9 mouse cellular contexts compared by ENCODE assay signal in genomic region chrX:7187455-7188310, GRCm38 (mm10).
A peak's percentile ranks its signal among the peaks of the same experiment; 100 is the strongest.
DNase-seq lines count a peak whose midpoint lies in the region; ATAC-seq and TF ChIP-seq lines count a peak whose summit lies in the region.
"Had no signal": no experiment of that assay in that cellular context is flagged by ENCODE, and none has a peak within 500 bp of the region (broad histone marks: within the 10 kb centered on the region; RNA-seq: fewer than 3 reads in every experiment).

No protein-coding gene starts in this region.

- H3K4me1 ChIP-seq in testis, adult 2 months (ENCODE audit: control insufficient read depth, insufficient read depth, low read length): peaks cover 2% of the 10 kb centered on the region; the same call in 1 of the 2 replicates
- no peaks in the 10 kb centered on the region for H3K4me1 ChIP-seq in hindbrain, embryonic 14.5 days (replicated peaks; ENCODE audit: control insufficient read depth, insufficient read depth, low read length)
- H3K4me1 ChIP-seq in liver, embryonic 12.5 days: peaks cover 9% of the 10 kb centered on the region; the same call in 1 of the 2 replicates
- H3K4me1 ChIP-seq in stomach, postnatal 0 days (replicated peaks; ENCODE audit: control insufficient read depth, insufficient read depth): no peaks in the 10 kb centered on the region

- no peak for TF ChIP-seq POLR2A in testis, adult 2 months (IDR thresholded peaks at IDR 0.05; ENCODE audit: control insufficient read depth, low read depth, low read length)

- peak overlapping the region; percentile 53 for H3K4me2 ChIP-seq in hindbrain, embryonic 14.5 days (replicated peaks)
- peak overlapping the region; percentile 47 for H3K4me2 ChIP-seq in liver, embryonic 12.5 days
- H3K4me2 ChIP-seq in stomach, postnatal 0 days (replicated peaks; ENCODE audit: low read depth): peak overlapping the region; percentile 53

- H3K9me3 ChIP-seq in hindbrain, embryonic 14.5 days (ENCODE audit: control insufficient read depth, low read length): no peaks in the 10 kb centered on the region
- no peaks in the 10 kb centered on the region for H3K9me3 ChIP-seq in liver, embryonic 12.5 days (replicated peaks)
- H3K9me3 ChIP-seq in stomach, postnatal 0 days (ENCODE audit: control insufficient read depth, low read length): no peaks in the 10 kb centered on the region

- no peaks in the 10 kb centered on the region for H3K27me3 ChIP-seq in testis, adult 2 months (ENCODE audit: control insufficient read depth, insufficient read depth, low read length)
- no peaks in the 10 kb centered on the region for H3K27me3 ChIP-seq in hindbrain, embryonic 14.5 days (ENCODE audit: control insufficient read depth, insufficient read depth, low read length)
- no peaks in the 10 kb centered on the region for H3K27me3 ChIP-seq in liver, embryonic 12.5 days (replicated peaks)
- no peaks in the 10 kb centered on the region for H3K27me3 ChIP-seq in stomach, postnatal 0 days (ENCODE audit: control insufficient read depth, insufficient read depth, low read length)
- H3K27me3 ChIP-seq: CH12.LX had no signal

- 34% methylated on average over 10 of the region's 10 CpGs for whole genome bisulfite sequencing in hindbrain, embryonic 14.5 days
- WGBS in liver, embryonic 12.5 days (ENCODE audit: insufficient replicate concordance): 27% methylated on average over 10 of the region's 10 CpGs
- WGBS in stomach, postnatal 0 days: 28% methylated on average over 10 of the region's 10 CpGs

- peak; percentile 35; the same call in 1 of the 2 replicates for ATAC-seq in hindbrain, embryonic 14.5 days (ENCODE audit: low FRiP score)
- no peak for ATAC-seq in liver, embryonic 12.5 days
- peak; percentile 95 for ATAC-seq in stomach, postnatal 0 days (ENCODE audit: low FRiP score, low TSS enrichment)

- peak; percentile 12 to 26 for DNase-seq in cerebellum, adult 18-20 months
- DNase-seq in cerebellum, adult 11 months: no peak
- no peak for DNase-seq in testis, postnatal 10 days (ENCODE audit: low spot score)
- DNase-seq in hindbrain, embryonic 14.5 days (ENCODE audit: low spot score): peak; percentile 29
- peak; percentile 40 for DNase-seq in stomach, postnatal 0 days (ENCODE audit: low spot score)
- no peak for DNase-seq in thymus, postnatal 36 days

- TF ChIP-seq EP300 in stomach, postnatal 0 days (optimal IDR thresholded peaks at IDR 0.05): no peak

- H3K36me3 ChIP-seq in testis, adult 2 months (ENCODE audit: control insufficient read depth, insufficient read depth, low read length): no peaks in the 10 kb centered on the region
- H3K36me3 ChIP-seq in hindbrain, embryonic 14.5 days (replicated peaks; ENCODE audit: control insufficient read depth, insufficient read depth): no peaks in the 10 kb centered on the region; the same call in 1 of the 2 replicates
- H3K36me3 ChIP-seq in liver, embryonic 12.5 days: no peaks in the 10 kb centered on the region
- no peaks in the 10 kb centered on the region for H3K36me3 ChIP-seq in stomach, postnatal 0 days (ENCODE audit: control insufficient read depth, insufficient read depth, low read length)

- no peak for TF ChIP-seq CTCF in testis, adult 2 months (IDR thresholded peaks at IDR 0.05; ENCODE audit: control insufficient read depth, insufficient read depth, insufficient replicate concordance, low read depth, low read length)
- no peak for TF ChIP-seq CTCF in stomach, postnatal 0 days (IDR thresholded peaks at IDR 0.05; ENCODE audit: low read depth)

- peak overlapping the region; percentile 38; the same call in 1 of the 2 replicates for H3K4me3 ChIP-seq in testis, adult 2 months (ENCODE audit: control insufficient read depth, low read depth, low read length)
- peak overlapping the region; percentile 37 for H3K4me3 ChIP-seq in hindbrain, embryonic 14.5 days (replicated peaks; ENCODE audit: low read length)
- H3K4me3 ChIP-seq in liver, embryonic 12.5 days: peak overlapping the region; percentile 35
- peak overlapping the region; percentile 29; the same call in 1 of the 2 replicates for H3K4me3 ChIP-seq in stomach, postnatal 0 days (ENCODE audit: low read depth, low read length)

- peak overlapping the region; percentile 62 for H3K27ac ChIP-seq in testis, adult 2 months (ENCODE audit: control insufficient read depth, insufficient read depth, low read depth, low read length)
- peak overlapping the region; percentile 89 for H3K27ac ChIP-seq in hindbrain, embryonic 14.5 days
- H3K27ac ChIP-seq in liver, embryonic 12.5 days: no peak overlapping the region
- H3K27ac ChIP-seq in stomach, postnatal 0 days (replicated peaks): peak overlapping the region; percentile 36

- peak overlapping the region; percentile 59 for H3K9ac ChIP-seq in hindbrain, embryonic 14.5 days
- H3K9ac ChIP-seq in liver, embryonic 12.5 days: no peak overlapping the region
- no peak overlapping the region for H3K9ac ChIP-seq in stomach, postnatal 0 days (ENCODE audit: low read length)

Comparison
In these comparisons a context has a peak if more than half of its experiments do, and no peak if none do; other contexts are left out.
1. DNase-seq: peak in cerebellum, adult 18-20 months (2 of 2), hindbrain, embryonic 14.5 days (single experiment) and stomach, postnatal 0 days (single experiment); none in cerebellum, adult 11 months (single experiment), testis, postnatal 10 days (single experiment) and thymus, postnatal 36 days (0 of 2).
2. Peak in every context shown above with its lines, with median percentiles within 50 percentile points of each other: H3K4me3 ChIP-seq and H3K4me2 ChIP-seq.